Mouse (Mus musculus): ENCODE measurements around the gene Ifna1. TPM values are rescaled to one million over a fixed set of nuclear protein-coding genes. Genes with fewer than 3 reads are reported as not detected.

The Ifna1 gene
- total and polyA plus RNA-seq, 3 experiments = not detected

GRCm38 (mm10) chr4:88878246-88878645 is 28.4 kb downstream of the Ifna1 start:
- Histone ChIP-seq H3K36me3 (ENCODE audit: control insufficient read depth in 1 of 2, insufficient read depth in 2 of 2, low read length in 2 of 2) (peaks cover 0 to 15% of the 10 kb centered on the region in 2 experiments; a peak in 2 of 4 replicates), H3K9me3 (replicated peaks; ENCODE audit: insufficient read depth, low read length) (no peaks in the 10 kb centered on the region), H3K9ac (ENCODE audit: control insufficient read depth, low read depth, low read length, poor library complexity, severe bottlenecking) (no peak overlapping the region), H3K79me2 (ENCODE audit: control insufficient read depth, insufficient read depth, low read length, poor library complexity) (no peaks in the 10 kb centered on the region), H3K27me3 (ENCODE audit: control insufficient read depth in 1 of 2, insufficient read depth in 2 of 2, low read length in 2 of 2) (no peaks in the 10 kb centered on the region; a peak in 1 of 4 replicates), H3K4me3 (ENCODE audit: control insufficient read depth in 1 of 2, insufficient read depth in 1 of 2, low read depth in 2 of 2, low read length in 2 of 2) (0 out of 4 replicates have a peak overlapping the region, but pooled peaks of 1 of the 2 experiments have one; percentile 24), H3K27ac (ENCODE audit: control insufficient read depth, low read depth, low read length) (no peak overlapping the region), H3K4me1 (ENCODE audit: control insufficient read depth in 1 of 2, insufficient read depth in 2 of 2, low read length in 2 of 2) (peaks cover 15 to 20% of the 10 kb centered on the region in 2 experiments)
- peak; percentile 54 for DNase-seq (ENCODE audit: low read depth, low spot score)
- no peak for TF ChIP-seq BHLHE40 (IDR thresholded peaks at IDR 0.05; ENCODE audit: borderline replicate concordance, low read depth, low read length)
- TF ChIP-seq SIN3A (IDR thresholded peaks at IDR 0.05; ENCODE audit: low read length) = no peak
- TF ChIP-seq ETS1 (IDR thresholded peaks at IDR 0.05; ENCODE audit: low read depth, low read length) = no peak
- TF ChIP-seq MEF2A (IDR thresholded peaks at IDR 0.05; ENCODE audit: extremely low read depth, insufficient replicate concordance, low read depth, low read length, poor library complexity, severe bottlenecking) = no peak
- no peak for TF ChIP-seq CHD2 (IDR thresholded peaks at IDR 0.05; ENCODE audit: low read length)
- no peak for TF ChIP-seq NRF1 (IDR thresholded peaks at IDR 0.05; ENCODE audit: insufficient read depth, low read depth, low read length, poor library complexity, severe bottlenecking)

DNA sequence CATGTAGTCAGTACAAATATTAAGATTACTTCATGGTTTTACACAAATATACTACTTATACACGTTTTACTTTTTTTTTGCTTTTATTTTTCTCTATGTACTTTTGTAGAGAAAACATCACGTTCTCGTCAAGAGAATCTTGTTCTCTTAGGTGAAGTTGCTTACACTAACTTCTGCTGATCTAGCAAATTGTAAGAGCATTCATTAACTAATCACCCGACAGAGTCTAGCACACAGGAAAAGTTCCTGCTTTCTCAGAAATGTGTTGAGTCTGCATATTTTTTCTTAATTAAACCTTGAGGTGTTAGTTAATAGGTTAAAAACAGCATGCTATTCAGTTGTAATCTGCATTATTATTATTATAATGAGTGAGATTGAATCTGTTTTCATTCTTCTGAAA is 28.9 kb downstream of the Ifna1 start:
- no peak for DNase-seq (ENCODE audit: low read depth, low spot score)
- H3K27ac ChIP-seq (ENCODE audit: control insufficient read depth, low read depth, low read length) = no peak overlapping the region
- H3K36me3 ChIP-seq (ENCODE audit: control insufficient read depth in 1 of 2, insufficient read depth in 2 of 2, low read length in 2 of 2) = peaks cover 0 to 15% of the 10 kb centered on the region in 2 experiments; a peak in 2 of 4 replicates
- H3K27me3 ChIP-seq (ENCODE audit: control insufficient read depth in 1 of 2, insufficient read depth in 2 of 2, low read length in 2 of 2) = peaks cover 0 to 1% of the 10 kb centered on the region in 2 experiments; a peak in 1 of 4 replicates
- H3K9me3 ChIP-seq (replicated peaks; ENCODE audit: insufficient read depth, low read length) = no peaks in the 10 kb centered on the region
- peak; percentile 52 for TF ChIP-seq MAFK (IDR thresholded peaks at IDR 0.05; ENCODE audit: borderline replicate concordance, low read depth, low read length)
- TF ChIP-seq UBTF (IDR thresholded peaks at IDR 0.05; ENCODE audit: borderline replicate concordance, insufficient read depth, low read depth, low read length) = no peak
- peaks cover 15 to 20% of the 10 kb centered on the region in 2 experiments for H3K4me1 ChIP-seq (ENCODE audit: control insufficient read depth in 1 of 2, insufficient read depth in 2 of 2, low read length in 2 of 2)
- H3K79me2 ChIP-seq (ENCODE audit: control insufficient read depth, insufficient read depth, low read length, poor library complexity) = no peaks in the 10 kb centered on the region
- no peak overlapping the region for H3K9ac ChIP-seq (ENCODE audit: control insufficient read depth, low read depth, low read length, poor library complexity, severe bottlenecking)
- H3K4me3 ChIP-seq (ENCODE audit: control insufficient read depth in 1 of 2, insufficient read depth in 1 of 2, low read depth in 2 of 2, low read length in 2 of 2) = no peak overlapping the region

GRCm38 (mm10) chr4:88880101-88880500 is 30.2 kb downstream of the Ifna1 start, which contains the start of gene Ifne:
TSS of gene Ifne (minus strand) at chr4:88880201.
- Histone ChIP-seq H3K27me3 (ENCODE audit: control insufficient read depth in 1 of 2, insufficient read depth in 2 of 2, low read length in 2 of 2) (peaks cover 0 to 6% of the 10 kb centered on the region in 2 experiments; a peak in 3 of 4 replicates), H3K27ac (ENCODE audit: control insufficient read depth, low read depth, low read length) (no peak within 1 kb of the TSS), H3K79me2 (ENCODE audit: control insufficient read depth, insufficient read depth, low read length, poor library complexity) (no peaks in the 10 kb centered on the region), H3K9ac (ENCODE audit: control insufficient read depth, low read depth, low read length, poor library complexity, severe bottlenecking) (no peak within 1 kb of the TSS), H3K4me1 (ENCODE audit: control insufficient read depth in 1 of 2, insufficient read depth in 2 of 2, low read length in 2 of 2) (peaks cover 15 to 19% of the 10 kb centered on the region in 2 experiments), H3K4me3 (ENCODE audit: control insufficient read depth in 1 of 2, insufficient read depth in 1 of 2, low read depth in 2 of 2, low read length in 2 of 2) (no peak within 1 kb of the TSS), H3K9me3 (replicated peaks; ENCODE audit: insufficient read depth, low read length) (no peaks in the 10 kb centered on the region), H3K36me3 (ENCODE audit: control insufficient read depth in 1 of 2, insufficient read depth in 2 of 2, low read length in 2 of 2) (peaks cover 0 to 15% of the 10 kb centered on the region in 2 experiments; a peak in 2 of 4 replicates)
- DNase-seq (ENCODE audit: low read depth, low spot score) = no peak
- TF ChIP-seq MAZ (IDR thresholded peaks at IDR 0.05; ENCODE audit: low read depth, low read length) (no peak), CHD1 (IDR thresholded peaks at IDR 0.05; ENCODE audit: low read depth, low read length) (no peak), JUND (IDR thresholded peaks at IDR 0.05; ENCODE audit: low read depth, low read length) (no peak), POLR2AphosphoS5 (IDR thresholded peaks at IDR 0.05; ENCODE audit: borderline replicate concordance, low read depth, low read length) (no peak), BHLHE40 (IDR thresholded peaks at IDR 0.05; ENCODE audit: borderline replicate concordance, low read depth, low read length) (no peak), MYB (IDR thresholded peaks at IDR 0.05; ENCODE audit: low read depth, low read length) (no peak), NELFE (IDR thresholded peaks at IDR 0.05; ENCODE audit: low read depth, low read length) (no peak), CHD2 (IDR thresholded peaks at IDR 0.05; ENCODE audit: low read length) (no peak), GATA1 (IDR thresholded peaks at IDR 0.05; ENCODE audit: low read depth, low read length) (no peak), TAL1 (IDR thresholded peaks at IDR 0.05; ENCODE audit: low read length) (no peak), USF1 (IDR thresholded peaks at IDR 0.05; ENCODE audit: low read depth, low read length) (no peak), USF2 (IDR thresholded peaks at IDR 0.05; ENCODE audit: borderline replicate concordance in 1 of 2, insufficient read depth in 1 of 2, low read depth in 1 of 2, low read length in 2 of 2) (no peak), EP300 (IDR thresholded peaks at IDR 0.05; ENCODE audit: low read depth in 1 of 2, low read length in 2 of 2) (no peak), MAX (IDR thresholded peaks at IDR 0.05; ENCODE audit: low read length) (no peak), NRF1 (IDR thresholded peaks at IDR 0.05; ENCODE audit: insufficient read depth, low read depth, low read length, poor library complexity, severe bottlenecking) (no peak)

Measured in MEL (cell line).